ENCODE assay signal across 16 mouse cellular contexts in genomic region chr3:32132395-32133004, GRCm38 (mm10).
"Had no signal": no experiment of that assay in that cellular context is flagged by ENCODE, and none has a peak within 500 bp of the region (broad histone marks: within the 10 kb centered on the region; RNA-seq: fewer than 3 reads in every experiment).

No protein-coding gene starts in this region.

- H3K4me1 ChIP-seq: liver, embryonic 13.5 days had no signal

- H3K9ac ChIP-seq: liver, embryonic 13.5 days; neural tube, embryonic 13.5 days had no signal

- H3K4me3 ChIP-seq: layer of hippocampus, adult 2 months; left cerebral cortex, adult 2 months; liver, embryonic 13.5 days; myocyte; neural tube, embryonic 13.5 days had no signal

- DNase-seq: kidney, adult 2 months; kidney, postnatal 25 days; layer of hippocampus, adult 9-11 months; layer of hippocampus, postnatal 36 days; liver, embryonic 13.5 days; lung, adult 2 months; lung, postnatal 14 days; lung, postnatal 4 days; retina, postnatal 1 day; thymus, adult 18-20 months; thymus, postnatal 36 days had no signal

- H3K36me3 ChIP-seq: liver, embryonic 13.5 days; neural tube, embryonic 13.5 days had no signal

- H3K4me2 ChIP-seq: liver, embryonic 13.5 days; neural tube, embryonic 13.5 days had no signal

- H3K9me3 ChIP-seq: liver, embryonic 13.5 days; neural tube, embryonic 13.5 days had no signal

- H3K27ac ChIP-seq: kidney, postnatal 0 days; layer of hippocampus, adult 2 months; left cerebral cortex, adult 2 months; liver, embryonic 13.5 days; neural tube, embryonic 13.5 days had no signal

- H3K27me3 ChIP-seq: liver, embryonic 13.5 days; neural tube, embryonic 13.5 days had no signal
